Mouse (Mus musculus) activated CD4-positive, CD25-positive, alpha-beta regulatory T cell (primary cell): ENCODE measurements around the gene Cttnbp2. TPM values are rescaled to one million over a fixed set of nuclear protein-coding genes. Genes with fewer than 3 reads are reported as not detected.

ENCODE experiments used
- polyA plus RNA-seq, 2 experiments: library from polyadenylated mRNA; unstranded; fragments of 100-300 nt; shearing (Covaris generic); gene quantifications; one replicate each; pipeline ENCODE4 v1.2.1; 2017

Cttnbp2 gene
- polyA plus RNA-seq, result not detected

GRCm38 (mm10) chr6:18514480-18515352 lies at the start of gene Cttnbp2:
Cttnbp2 (minus strand) TSS chr6:18514843.

